Mouse (Mus musculus): ENCODE data around the gene Gm21874.
"Not testable (repeated sequence)": the region's sequence is repeated elsewhere in the genome, so short reads cannot be mapped to it uniquely, and the experiment has no call there.

The Gm21874 gene

GRCm38 (mm10) chrY:9416048-9416447 lies at the start of gene Gm21874:
Gm21874 (minus strand) TSS chrY:9416148.
- DNase-seq (ENCODE audit: low read depth, low spot score): not testable (repeated sequence)

Data from ES-CJ7 (cell line).